Mouse (Mus musculus): ENCODE results near the gene Pcyt2.
A peak's percentile ranks its signal among the peaks of the same experiment; 100 is the strongest.

Pcyt2 gene

DNA sequence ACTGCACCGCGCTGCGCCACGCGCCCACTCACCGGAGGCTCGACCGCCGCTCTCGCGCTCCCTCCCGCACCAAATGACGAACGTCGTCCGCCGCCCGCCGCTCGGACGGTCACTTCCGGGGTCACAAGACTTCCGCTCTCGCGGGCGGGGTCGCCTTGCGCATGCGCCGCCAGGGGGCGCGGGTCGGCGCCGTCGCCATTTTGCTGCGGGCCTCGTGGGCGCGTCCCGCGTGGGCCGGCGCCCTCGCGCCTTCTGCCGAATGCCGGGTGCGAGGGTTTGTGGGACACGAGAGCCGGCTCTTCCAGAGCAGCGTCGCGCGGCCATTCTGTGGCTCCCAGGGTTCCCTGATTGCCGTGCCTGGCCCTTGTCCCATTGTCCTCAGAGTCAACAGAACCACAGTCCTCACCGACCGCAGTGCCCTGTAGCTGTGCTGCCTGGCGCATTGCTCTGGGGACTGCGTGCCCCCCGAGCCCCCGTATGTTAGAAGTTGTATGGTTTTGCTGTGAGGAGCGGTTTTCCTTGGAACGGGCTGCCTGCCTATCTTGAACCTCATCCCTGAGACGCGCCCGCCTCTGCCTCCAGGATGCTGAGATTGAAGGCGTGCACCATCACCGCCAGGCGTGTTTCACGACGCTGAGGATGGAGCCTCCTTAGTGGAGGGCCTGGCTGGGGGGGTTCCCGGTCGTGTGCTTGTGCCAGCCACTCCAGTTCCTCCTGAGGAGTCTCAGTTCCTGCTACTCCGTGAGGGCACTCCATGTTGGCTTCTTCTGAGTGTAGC, 36.1 kb downstream of the Pcyt2 start, which contains the start of gene Arhgdia:
Arhgdia (minus strand) TSS at position 135 of the 778 bp plus-strand sequence.
- peak; percentile 94 for DNase-seq (ENCODE audit: low spot score)

DNA sequence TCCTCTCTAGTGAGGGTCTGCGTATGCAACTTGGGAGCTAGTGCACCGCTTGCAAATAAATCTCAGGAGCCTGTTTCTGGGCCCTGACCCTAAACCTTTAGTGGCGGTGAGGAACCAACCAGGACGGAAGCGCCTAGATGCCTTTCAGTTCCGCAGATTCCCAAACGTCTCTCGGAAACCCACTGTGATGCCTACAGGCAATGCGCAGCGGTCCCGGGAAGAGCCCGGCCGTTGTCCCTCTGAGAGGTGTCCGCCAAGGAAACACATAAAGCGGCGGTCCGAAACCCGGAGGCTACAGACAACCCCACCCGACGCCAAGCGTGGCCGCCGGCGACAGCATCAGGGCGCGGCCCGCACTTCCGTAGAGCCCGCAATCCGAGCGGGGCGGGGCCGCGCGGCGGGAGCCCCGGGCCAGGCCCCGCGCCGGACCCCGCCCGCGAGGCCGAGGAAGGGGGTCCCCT, 36.8 kb downstream of the Pcyt2 start:
- peak; percentile 65 for DNase-seq (ENCODE audit: low spot score)

DNA sequence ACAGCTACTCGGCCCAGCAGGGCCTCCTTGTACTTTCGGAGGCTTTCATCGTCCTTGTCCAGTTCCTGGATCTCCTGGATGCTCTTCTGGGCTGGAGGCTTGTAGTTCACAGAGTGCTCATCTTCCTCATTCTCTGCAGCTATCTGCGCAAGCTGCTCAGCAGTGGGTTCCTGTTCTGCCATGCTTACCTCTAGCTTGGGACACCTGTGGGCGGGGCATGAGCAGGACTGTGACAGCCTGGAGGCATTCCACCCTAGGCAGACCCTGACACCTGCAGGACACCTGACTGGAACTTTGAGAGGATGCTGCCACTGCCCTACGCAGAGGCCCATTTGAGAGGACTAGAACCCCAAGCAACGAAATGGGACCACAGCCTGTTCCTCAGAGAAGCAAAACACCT, 37.5 kb downstream of the Pcyt2 start:
- no peak for DNase-seq (ENCODE audit: low spot score)

DNA sequence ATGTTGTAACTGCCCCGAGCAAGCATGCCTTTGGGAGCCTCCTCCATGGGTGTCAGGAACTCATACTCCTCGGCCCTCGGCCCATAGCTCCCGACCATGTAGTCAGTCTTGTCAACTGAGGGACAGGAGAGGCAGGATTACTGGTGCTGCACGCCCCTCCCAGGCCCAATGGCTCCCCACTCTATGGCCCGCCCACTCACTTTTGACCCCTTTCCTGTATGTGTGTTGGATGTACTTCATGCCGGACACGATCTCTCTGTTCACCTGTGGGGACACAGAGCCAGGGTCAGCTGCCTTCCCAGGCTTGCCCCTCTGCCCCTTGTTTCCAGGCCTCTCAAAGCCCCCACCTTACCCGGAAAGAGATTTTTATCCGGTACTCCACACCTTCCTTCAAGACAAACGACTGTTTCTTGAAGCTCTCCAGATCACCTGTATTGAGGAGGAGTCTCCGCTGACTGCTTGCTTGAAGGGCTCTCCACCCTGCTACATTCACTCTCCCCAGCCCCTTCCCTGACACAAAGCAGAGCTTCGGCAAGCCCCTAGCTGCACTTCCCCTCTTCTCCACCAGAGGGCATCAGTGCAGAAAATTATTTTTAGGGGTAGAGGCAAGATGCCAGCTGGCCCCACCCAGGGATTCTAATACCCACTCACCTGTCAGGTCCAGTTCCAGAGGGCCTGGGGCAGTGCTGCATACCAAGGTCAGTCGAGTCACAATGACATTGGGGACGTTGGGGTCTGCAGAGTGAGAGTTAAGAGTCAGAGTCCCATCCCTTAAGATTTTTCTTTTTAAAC, 38.2 kb downstream of the Pcyt2 start:
- DNase-seq (ENCODE audit: low spot score): peak; percentile 86

DNA sequence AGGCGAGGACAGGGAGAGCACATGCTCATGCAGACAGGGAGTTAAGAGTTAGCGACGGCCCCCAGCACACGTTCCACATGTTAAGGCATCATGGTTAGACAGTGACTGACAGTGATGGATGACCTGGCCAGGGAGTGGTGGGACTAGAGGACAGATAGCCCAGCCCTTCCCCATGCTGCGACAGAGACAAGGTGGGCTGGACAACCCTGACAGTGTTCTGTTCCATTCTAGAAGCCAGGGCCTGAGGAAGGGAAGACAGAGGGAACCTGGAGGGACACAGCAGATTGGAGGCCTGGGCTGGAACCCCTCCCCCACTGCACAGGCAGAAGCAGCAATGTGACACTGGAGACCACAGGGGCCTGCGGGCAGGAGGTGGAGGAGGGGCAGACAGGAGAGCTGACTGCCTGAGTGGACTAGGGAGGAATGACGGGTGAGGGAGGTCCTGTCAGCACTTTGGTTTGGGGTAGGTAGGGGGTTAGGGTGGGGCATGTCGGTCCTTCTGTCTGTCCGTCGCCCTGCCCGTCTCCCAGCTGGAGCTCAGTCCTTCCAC, 39.0 kb downstream of the Pcyt2 start:
- peak; percentile 59 for DNase-seq (ENCODE audit: low spot score)

DNA sequence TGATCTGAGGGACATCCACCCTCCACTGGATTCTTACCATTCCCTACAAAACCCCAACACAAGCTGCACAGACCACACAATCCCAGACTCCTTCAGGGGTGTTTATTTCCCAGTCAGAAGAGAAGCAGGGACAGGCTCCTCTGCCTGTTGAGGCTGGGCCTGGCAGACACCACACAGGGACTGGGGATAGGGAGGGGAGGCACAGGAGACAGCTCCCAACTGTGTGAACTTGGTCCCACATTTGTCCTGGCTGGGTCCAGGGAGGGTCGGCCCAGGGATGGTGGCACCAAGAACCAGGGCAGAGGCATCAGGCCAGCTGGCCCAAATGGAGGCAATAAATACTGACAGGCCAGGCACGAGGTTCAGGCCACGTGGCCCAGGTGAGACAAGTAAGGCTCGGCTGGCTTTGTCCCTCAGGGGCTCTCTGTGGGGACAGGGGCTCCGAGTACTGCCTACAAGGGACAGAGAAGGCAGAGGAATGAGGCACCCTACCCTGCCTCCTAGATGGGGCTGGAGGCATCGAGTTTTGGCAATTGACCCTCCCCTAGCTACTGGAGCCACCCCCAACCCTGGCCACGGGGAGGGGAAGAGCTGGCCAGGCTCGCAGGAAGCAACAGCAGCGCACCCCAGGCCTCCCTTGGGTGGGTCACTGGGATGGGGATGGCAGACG, 39.6 kb downstream of the Pcyt2 start:
- no peak for DNase-seq (ENCODE audit: low spot score)

DNA sequence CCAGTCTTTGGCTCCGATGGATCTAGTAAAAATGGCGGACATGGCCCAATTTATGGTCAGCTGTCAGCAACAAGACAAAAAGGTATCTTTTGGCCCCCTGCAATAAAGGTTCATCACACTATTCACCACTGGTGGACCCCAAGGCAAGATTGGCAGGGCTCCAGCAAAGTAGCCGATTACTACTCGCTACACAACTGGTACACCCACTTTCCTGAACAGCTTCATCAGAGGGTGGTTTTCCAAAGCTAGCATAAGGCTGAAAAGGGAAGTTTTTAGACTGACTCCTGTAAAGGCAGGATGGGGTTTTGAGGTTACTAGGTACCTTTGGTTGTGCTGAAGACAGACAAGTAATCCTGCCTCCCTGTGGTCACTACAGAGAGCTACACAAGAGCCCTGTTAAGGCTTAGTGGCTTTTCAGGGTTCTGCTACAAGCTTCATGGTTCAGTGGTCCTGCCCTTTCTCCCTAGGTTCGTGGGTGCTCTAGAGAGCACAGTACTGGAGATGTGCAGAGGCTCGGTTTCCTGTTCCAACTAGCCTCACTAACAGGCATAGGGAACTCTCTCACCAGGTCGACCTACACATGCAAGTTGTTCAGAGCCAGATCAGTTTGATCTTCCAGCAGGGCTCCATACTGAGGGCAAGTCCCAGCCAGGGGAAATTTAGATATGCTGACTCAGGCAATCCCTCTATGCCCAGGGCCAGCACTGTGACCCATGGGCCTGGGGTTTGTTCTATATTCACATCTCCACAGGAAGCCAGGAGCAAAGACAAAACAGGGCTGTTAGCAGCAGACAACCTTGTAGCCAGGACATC, 40.3 kb downstream of the Pcyt2 start:
- peak; percentile 72 for DNase-seq (ENCODE audit: low spot score)

DNA sequence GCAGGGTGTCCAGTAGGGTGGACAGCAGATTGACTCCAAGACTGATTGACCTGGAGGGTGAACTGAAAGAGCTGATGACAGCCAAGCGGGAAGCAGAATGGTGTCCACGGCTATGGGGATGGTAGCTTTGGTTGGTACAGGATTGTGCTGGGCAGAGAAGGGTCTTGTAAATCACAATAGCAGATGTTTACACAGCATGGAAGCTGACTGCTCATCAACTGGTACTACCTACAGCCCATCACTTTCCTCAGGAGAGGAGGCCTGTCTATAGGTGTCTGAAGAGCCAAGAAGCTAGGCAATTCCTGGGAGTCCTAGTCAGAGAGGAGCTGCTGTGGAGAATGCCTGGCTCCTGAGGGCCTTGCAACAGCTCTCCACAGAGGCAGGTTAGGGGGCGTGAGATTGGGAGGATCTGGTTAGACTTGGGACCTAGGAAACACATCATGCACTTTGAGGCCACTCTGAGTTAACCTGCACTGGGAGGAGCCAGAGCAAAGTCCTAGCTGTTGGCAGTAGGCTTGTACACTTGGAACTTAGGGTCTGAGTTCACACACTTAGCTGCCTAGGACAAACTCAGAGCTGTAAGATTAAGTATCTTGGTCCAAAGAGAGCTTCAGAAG, 41.3 kb downstream of the Pcyt2 start:
- DNase-seq (ENCODE audit: low spot score): no peak

DNA sequence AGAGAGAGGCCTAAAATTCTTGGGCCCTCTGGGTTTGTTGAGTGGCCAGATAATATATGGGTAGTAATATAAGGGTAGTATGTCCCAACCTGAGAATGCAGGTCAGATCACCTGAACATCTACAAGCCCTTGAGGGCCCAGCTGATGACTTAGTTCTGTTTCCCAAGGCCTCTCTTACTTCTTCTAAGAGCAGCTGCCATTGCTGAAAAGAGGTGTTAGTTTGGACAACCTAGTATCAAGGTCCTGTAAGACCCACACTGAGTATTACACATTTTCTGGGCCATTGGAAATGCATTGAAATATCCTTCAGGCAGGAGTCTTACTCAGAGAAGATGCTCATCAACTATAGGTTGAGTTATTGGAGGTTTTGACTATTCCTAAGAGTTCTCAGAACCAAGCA, 41.8 kb downstream of the Pcyt2 start:
- no peak for DNase-seq (ENCODE audit: low spot score)

DNA sequence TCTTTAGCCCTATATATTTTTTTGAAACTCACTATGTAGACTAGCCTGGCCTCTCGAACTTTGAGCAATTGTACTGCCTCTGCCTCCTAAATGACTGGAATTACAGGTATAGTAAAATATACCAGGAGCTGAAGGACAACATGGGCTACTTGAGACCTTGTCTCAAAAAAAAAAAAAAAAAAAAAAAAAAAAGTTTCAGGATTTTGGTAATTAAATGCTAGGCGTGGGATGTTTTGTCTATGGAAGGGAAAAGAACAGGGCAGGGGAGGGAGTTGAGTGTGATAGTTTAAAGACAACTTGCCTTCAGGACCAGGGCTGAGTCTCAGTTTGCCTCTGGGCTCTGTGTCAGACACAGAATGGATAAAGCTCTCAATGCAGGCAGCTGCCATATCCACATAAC, 42.7 kb downstream of the Pcyt2 start:
- DNase-seq (ENCODE audit: low spot score): no peak

DNA sequence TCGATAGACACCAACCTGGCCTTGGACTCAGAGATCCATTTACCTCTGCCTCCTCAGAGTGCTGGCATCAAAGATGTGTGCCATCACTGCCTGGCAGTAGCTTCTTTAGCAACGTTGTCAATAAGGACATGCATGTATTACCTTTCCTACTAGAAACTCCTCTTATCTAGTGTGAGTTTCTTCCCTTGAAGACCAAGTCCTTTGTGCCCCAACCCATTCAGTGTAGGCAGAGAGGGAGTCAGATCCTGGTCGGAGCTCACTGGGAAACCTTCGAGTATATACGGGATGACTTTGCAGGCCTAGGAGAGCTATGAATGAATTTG, 43.5 kb downstream of the Pcyt2 start:
- no peak for DNase-seq (ENCODE audit: low spot score)

DNA sequence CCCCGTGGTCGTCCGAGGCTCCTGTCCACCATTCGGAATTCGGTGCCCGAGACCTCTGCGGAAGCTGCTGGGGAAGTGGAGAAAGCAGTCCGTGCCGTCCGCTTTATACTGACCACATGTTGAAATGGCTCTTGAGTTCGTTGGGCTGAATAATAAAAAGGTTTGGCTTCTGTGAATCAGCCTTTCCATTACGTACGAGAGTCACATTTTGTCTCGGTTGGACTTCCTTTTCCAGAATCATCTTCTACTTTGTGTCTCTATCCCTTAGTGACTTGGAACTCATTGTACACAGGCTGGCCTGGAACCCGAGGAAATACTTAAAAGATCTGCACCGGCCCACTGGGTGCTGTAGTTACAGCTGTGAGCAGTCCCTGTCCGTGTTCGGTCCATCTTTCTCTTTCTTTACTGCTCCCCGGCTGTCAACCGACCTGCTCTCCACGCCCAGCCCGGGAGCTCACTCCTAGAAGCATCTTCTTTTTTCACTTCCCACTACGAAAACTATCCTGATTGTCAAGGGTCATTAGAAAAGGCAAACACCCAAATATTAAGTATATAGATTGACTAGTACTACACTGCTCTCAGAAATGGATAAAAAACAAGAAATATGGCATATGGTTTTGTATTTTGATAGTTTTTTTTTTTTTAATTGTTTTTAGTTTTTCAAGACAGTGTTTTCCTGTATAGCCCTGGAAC, 44.0 kb downstream of the Pcyt2 start:
- DNase-seq (ENCODE audit: low spot score): no peak

DNA sequence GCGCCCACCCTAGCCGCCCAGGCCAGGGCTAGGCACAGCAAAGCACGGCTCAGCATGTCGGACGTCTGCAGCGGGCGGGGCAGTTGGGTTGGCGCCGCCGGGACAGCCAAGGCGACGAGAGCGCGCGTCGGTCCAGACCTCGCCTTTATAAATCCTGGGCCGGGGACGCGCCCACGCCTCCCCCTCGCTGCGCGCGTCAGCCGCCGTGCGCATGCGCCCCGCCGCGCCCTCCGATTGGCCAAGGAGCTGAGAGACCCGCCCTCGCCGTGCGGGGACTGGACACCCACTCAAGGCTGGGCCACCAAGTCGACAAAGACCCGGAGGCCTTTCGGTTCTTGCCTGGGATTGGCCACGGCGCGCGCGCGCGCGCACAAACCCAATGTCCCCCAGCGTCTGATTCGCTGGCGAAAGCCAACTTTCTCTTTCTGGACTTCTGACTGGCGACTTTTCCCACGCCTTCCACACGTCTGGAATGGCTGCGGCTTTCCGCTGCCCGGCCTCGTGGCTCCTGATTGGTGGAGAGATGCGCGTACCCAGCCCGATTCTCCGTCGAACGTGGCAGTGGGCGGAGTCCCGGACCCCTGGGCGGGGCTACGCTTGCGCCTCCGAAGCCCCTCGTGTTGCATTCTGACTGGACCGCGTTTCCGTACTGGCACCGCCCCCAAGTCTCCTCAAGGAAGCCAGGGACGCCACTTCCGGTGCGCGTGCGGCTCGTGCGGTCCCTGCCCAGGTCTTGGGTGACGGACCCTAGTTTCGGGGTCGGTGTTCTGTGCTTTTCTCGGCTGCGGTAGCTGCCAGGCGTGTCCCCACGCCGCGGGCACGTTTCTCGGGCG, 44.8 kb downstream of the Pcyt2 start, which contains the start of gene P4hb:
P4hb (minus strand) TSS at position 502 of the 833 bp plus-strand sequence.
- peak; percentile 100 for DNase-seq (ENCODE audit: low spot score)

DNA sequence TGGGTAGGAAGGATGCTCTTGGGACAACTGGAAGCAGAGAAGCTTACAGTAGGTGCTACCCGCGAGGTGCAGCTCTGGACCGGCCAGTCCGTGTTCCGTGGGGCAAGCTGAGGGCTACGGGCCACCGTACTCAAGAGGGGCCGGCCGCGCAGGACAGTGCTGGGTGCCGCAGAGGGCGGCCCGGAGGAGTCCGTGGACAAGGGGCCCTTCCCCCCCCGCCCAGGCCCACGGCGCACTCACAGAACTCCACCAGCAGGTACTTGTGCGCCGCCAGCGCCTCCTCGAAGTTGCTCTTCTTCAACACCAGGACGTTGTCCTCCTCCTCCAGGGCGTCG, 45.4 kb downstream of the Pcyt2 start:
- no peak for DNase-seq (ENCODE audit: low spot score)

DNA sequence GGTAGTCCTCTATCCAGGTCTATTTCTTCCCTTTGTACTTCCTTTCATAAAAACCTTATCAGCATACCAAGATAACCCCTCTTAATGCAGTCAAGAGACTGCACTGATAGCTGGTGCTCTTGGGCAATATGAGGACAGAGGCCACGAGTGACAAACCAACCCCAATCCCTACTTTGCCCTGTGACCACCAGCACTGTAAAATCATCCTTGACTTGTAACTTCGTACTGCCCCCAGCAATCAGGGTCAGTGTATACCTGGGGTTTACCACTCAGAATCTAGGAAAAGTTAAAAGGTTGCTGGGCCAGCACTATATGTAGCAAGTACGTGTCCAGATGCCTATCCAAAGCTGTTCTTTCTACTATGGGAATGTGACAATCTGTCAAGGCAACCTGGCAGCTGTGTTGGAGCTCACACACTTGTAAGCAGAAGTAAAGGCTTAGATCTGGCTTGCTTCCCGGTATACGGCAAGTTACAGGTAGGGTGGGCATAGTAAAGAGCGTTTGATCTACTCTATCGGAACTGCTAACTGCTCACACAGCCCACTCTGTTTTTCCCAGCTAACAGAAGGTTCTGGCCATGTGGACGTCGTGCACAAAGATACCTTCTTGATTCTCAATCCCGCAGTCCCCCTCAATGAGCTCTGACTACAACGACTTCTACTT, 45.9 kb downstream of the Pcyt2 start:
- DNase-seq (ENCODE audit: low spot score): no peak

DNA sequence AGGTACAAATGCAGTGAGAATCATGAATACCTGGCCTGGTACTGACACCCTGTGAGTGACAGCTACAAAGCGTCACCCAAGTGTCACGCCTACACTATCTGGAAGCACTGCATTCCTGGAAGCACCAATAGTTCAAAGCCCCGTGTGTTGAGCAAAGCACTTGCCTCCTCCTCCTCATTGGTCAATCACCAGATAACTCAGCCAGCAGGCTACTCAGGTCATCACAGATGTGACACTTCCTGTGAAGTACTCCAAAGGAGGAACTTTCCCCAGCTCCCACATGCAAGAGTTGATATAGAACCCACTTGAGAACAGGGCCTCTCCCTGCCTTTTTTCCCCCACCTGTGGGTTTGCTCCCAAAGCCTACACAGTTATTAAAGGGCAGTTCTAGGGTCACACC, 46.6 kb downstream of the Pcyt2 start:
- no peak for DNase-seq (ENCODE audit: low spot score)

DNA sequence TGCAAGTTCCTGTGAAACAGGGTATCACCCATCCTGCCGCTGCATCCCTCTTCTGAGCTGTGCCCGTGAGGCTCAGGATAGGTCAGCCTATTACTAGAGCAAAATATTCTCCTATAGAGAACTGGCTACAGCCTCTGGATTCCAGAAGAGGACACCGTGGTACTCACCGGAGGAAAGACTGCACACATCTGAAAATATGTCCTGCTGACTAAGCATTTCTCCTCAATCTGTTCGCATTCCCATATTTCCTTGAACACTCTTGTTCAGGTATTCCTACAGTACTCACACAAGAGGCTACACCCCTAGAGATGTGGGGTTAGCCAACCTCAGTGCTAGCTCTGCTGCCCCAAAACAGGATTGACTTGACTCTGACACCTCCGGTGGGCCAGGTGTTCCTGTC, 49.4 kb downstream of the Pcyt2 start:
- no peak for DNase-seq (ENCODE audit: low spot score)

DNA sequence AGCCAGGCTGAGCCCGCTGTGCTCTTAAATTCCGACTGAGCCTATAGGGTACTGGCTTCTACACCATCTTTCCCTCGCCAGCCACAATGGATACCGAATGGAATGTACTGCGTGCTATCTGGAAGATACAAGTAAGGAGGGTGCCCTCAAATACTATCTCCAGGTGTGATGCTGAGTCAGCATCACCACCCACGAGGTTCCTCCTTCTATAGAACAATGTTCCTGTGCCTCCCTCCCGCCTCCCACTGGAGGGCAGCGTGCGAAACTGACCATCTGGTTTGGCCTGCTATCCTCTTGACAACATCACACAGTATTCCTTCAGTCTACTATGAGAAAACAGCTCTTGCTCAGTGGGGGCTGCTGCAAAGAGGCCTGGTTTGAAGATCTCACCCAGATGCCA, 52.6 kb downstream of the Pcyt2 start:
- no peak for DNase-seq (ENCODE audit: low spot score)

DNA sequence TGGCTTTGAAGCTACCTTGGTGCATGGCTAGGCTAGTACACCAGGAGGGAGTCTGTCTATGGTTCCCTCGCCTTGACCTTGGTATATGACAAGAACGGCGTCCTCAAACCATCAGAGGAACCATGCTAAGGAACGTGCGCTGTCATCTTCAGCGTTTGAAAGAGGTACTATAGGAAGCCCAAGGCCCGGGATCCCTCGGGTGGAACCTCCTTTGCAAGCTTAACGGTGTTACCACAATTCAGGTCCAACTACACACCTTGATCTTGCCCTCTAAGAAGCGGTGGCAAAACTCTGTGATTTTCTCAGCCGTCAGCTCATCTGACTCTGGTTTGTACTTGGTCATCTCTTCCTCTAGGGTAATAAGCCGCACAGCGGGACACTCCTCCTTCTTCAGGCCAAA, 54.8 kb downstream of the Pcyt2 start:
- no peak for DNase-seq (ENCODE audit: low spot score)

Measured in testis, postnatal 10 days (tissue).